Mouse (Mus musculus): Measurements from ENCODE around the gene D10Jhu81e.

DNA sequence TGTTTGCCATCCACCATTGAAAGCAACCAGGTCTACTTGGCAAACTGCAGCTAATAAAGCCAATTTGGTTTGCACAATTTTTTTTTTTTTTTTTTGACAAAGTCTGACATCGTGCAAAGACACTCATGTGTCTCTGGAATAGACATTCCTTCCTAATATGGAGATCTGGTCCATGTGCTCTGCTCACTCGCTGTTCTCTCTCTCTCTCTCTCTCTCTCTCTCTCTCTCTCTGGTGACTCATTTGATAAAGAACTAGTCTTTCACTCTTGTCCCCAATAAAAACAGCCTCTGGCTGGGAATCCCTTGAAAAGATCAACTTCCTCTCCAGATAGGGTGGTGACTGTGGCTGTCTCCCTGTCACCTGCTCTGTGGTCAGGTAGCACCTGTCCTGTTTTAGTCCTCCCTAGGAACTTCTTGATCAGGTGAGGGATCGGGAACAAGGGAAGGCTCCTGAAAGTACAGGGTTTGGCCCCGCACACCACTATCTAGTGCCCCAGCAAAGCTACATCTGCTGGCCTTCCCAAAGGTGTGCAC is 21.6 kb downstream of the D10Jhu81e start:
- TF ChIP-seq CTCF (IDR thresholded peaks at IDR 0.05; ENCODE audit: borderline replicate concordance, extremely low read depth, insufficient read depth, insufficient read length) (no peak), POLR2A (IDR thresholded peaks at IDR 0.05; ENCODE audit: borderline replicate concordance, extremely low read depth, insufficient read depth, insufficient read length, poor library complexity, severe bottlenecking) (no peak)

Data from brain, embryonic 14.5 days (tissue).